9 mouse cellular contexts compared by ENCODE assay signal in the genomic region with DNA sequence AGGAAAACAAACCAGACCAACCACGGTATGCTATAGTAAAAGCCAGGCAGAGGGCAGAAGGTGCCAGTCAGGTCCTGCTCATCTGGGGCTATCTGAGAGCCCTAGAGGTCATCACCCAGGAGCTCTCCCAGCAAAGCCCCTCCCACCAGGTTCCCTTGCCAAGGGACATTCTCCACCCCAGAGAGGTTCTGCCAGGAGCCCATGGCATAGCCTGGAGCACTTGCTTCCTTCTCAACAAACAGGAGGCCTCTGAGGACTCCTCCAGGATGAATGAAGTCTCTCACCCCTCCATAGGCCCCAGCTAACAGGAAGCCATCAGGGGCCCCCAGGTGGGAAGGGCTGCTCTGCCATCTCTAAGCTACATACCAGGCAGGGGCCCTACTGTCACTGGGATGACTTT.
DNase-seq lines count a peak whose midpoint lies in the region; ATAC-seq and TF ChIP-seq lines count a peak whose summit lies in the region.
"Had no signal": no experiment of that assay in that cellular context is flagged by ENCODE, and none has a peak within 500 bp of the region (broad histone marks: within the 10 kb centered on the region; RNA-seq: fewer than 3 reads in every experiment).

No protein-coding gene starts in this region.

- no peaks in the 10 kb centered on the region for H3K27me3 ChIP-seq in G1E (ENCODE audit: insufficient read depth, low read length)
- peaks cover 7% of the 10 kb centered on the region for H3K27me3 ChIP-seq in embryonic facial prominence, embryonic 10.5 days (replicated peaks; ENCODE audit: low read depth, poor library complexity, severe bottlenecking)
- no peaks in the 10 kb centered on the region for H3K27me3 ChIP-seq in liver, postnatal 0 days (ENCODE audit: insufficient read depth, low read length)
- H3K27me3 ChIP-seq: heart, embryonic 13.5 days had no signal

- peaks cover 2% of the 10 kb centered on the region for H3K36me3 ChIP-seq in G1E (replicated peaks)
- H3K36me3 ChIP-seq in embryonic facial prominence, embryonic 10.5 days (replicated peaks), result no peaks in the 10 kb centered on the region
- no peaks in the 10 kb centered on the region for H3K36me3 ChIP-seq in liver, postnatal 0 days (replicated peaks; ENCODE audit: insufficient read depth, low read length)
- H3K36me3 ChIP-seq: heart, embryonic 13.5 days had no signal

- peaks cover 98% of the 10 kb centered on the region for H3K4me1 ChIP-seq in G1E (ENCODE audit: insufficient read depth, low read depth, low read length)
- H3K4me1 ChIP-seq in embryonic facial prominence, embryonic 10.5 days, result peaks cover 48% of the 10 kb centered on the region
- H3K4me1 ChIP-seq in liver, postnatal 0 days (ENCODE audit: insufficient read depth), result peaks cover 58% of the 10 kb centered on the region

- H3K9me3 ChIP-seq in G1E (replicated peaks), result no peaks in the 10 kb centered on the region
- H3K9me3 ChIP-seq in embryonic facial prominence, embryonic 10.5 days, result no peaks in the 10 kb centered on the region
- H3K9me3 ChIP-seq in liver, postnatal 0 days (ENCODE audit: low read length), result no peaks in the 10 kb centered on the region
- H3K9me3 ChIP-seq: heart, embryonic 13.5 days had no signal

- DNase-seq in heart, postnatal 4 days, result peak; percentile 28
- DNase-seq in heart, adult 9 months (ENCODE audit: low spot score in 2 of 2), result no peak
- no peak for DNase-seq in G1E (ENCODE audit: low spot score)
- DNase-seq in embryonic facial prominence, embryonic 10.5 days (ENCODE audit: low spot score), result no peak
- DNase-seq in liver, postnatal 0 days, result no peak
- no peak for DNase-seq in retina, embryonic 14.5 days (ENCODE audit: low spot score)
- no peak for DNase-seq in natural killer cell, adult 2 months (ENCODE audit: low spot score in 2 of 2)

- peak overlapping the region; percentile 44; the same call in 1 of the 2 replicates for H3K4me3 ChIP-seq in G1E (ENCODE audit: low read depth, low read length)
- no peak overlapping the region for H3K4me3 ChIP-seq in embryonic facial prominence, embryonic 10.5 days
- no peak overlapping the region for H3K4me3 ChIP-seq in liver, postnatal 0 days (ENCODE audit: low read depth, low read length)
- H3K4me3 ChIP-seq: heart, embryonic 13.5 days had no signal

- no peak for TF ChIP-seq EP300 in liver, postnatal 0 days (IDR thresholded peaks at IDR 0.05; ENCODE audit: low read depth)

- H3K9ac ChIP-seq in liver, postnatal 0 days (replicated peaks), result no peak overlapping the region
- H3K9ac ChIP-seq: heart, embryonic 13.5 days had no signal

- 0 out of 2 replicates have a peak overlapping the region, but pooled peaks have one; percentile 57 for H3K27ac ChIP-seq in embryonic facial prominence, embryonic 10.5 days (replicated peaks)
- peak overlapping the region; percentile 92 for H3K27ac ChIP-seq in liver, postnatal 0 days (ENCODE audit: low read depth)

- WGBS in embryonic facial prominence, embryonic 10.5 days, result 77% methylated on average over 1 of the region's 1 CpGs
- WGBS in liver, postnatal 0 days (ENCODE audit: insufficient replicate concordance), result 7% methylated on average over 1 of the region's 1 CpGs

- no peak overlapping the region for H3K4me2 ChIP-seq in liver, postnatal 0 days (ENCODE audit: low read depth, low read length)
- H3K4me2 ChIP-seq: heart, embryonic 13.5 days had no signal

- no peak for ATAC-seq in G1E (ENCODE audit: extremely low read depth, insufficient number of reproducible peaks, low FRiP score, poor library complexity, severe bottlenecking)
- no peak for ATAC-seq in liver, postnatal 0 days
- ATAC-seq in inflammation-experienced regulatory T-cells, adult 6 months, result no peak

- TF ChIP-seq CTCF in G1E (IDR thresholded peaks at IDR 0.05; ENCODE audit: low read depth, low read length), result no peak
- no peak for TF ChIP-seq CTCF in liver, postnatal 0 days (IDR thresholded peaks at IDR 0.05; ENCODE audit: low read depth)
